Mouse (Mus musculus) myocyte (in vitro differentiated cells): ENCODE measurements around the gene Kirrel3.

Source experiments
- CEBPB ChIP-seq: IDR thresholded peaks from 2 replicates; pipeline ENCODE4 v1.6.1; 2011; ENCODE audit warnings: mild to moderate bottlenecking, moderate library complexity; ENCODE audit not compliant: poor library complexity, insufficient read depth, severe bottlenecking
- MAX ChIP-seq: IDR thresholded peaks from one replicate; pipeline ENCODE4 v1.6.1; 2011; ENCODE audit warnings: low read depth, mild to moderate bottlenecking, control low read depth
- POLR2A ChIP-seq: IDR thresholded peaks from one replicate; pipeline ENCODE4 v1.6.1; 2011; ENCODE audit warnings: low read depth, mild to moderate bottlenecking, control low read depth, moderate library complexity; ENCODE audit not compliant: insufficient read length
- TCF12 ChIP-seq: IDR thresholded peaks from one replicate; pipeline ENCODE4 v1.6.1; 2011; ENCODE audit warnings: mild to moderate bottlenecking, control low read depth; ENCODE audit not compliant: poor library complexity, insufficient read depth, severe bottlenecking
- TCF3 ChIP-seq: IDR thresholded peaks from one replicate; pipeline ENCODE4 v1.6.1; 2011; ENCODE audit warnings: low read depth, control low read depth; ENCODE audit not compliant: insufficient read length
- USF1 ChIP-seq: IDR thresholded peaks from one replicate; pipeline ENCODE4 v1.6.1; 2011; ENCODE audit warnings: low read depth, mild to moderate bottlenecking, control low read depth, moderate library complexity

DNA sequence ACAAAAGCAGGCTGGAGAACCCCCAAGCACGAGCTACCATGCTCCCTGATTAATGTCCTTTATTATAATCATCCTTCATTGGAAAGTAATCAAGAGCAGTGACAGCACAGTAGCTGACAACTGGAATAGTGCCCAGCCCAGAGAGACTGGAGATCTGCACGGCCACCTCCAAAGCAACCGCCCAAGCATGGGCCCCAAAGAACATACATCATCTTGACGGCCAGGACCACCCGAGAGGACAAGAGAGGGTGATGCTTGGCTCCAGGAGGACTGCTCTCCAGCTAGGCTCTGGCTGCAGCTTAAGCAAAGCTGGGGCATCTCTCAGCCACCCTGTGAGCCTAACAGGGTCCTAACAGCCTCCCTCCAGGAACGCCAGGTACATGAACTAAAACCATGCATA lies 482.1 kb downstream of the Kirrel3 start:
- TF ChIP-seq POLR2A (no peak), MAX (no peak), USF1 (no peak), TCF12 (no peak), TCF3 (no peak), CEBPB (no peak)
